Mouse (Mus musculus) layer of hippocampus, postnatal 14 days (tissue): ENCODE measurements around the gene Prss50. TPM values are rescaled to one million over a fixed set of nuclear protein-coding genes. Genes with fewer than 3 reads are reported as not detected.

ENCODE experiments used
- DNase-seq, 2 experiments: peaks; one replicate each; pipeline ENCODE4 v3.0.0; 2021 to 2022; ENCODE audit warnings: low spot score in 2 of 2, mixed read lengths in 1 of 2
- total RNA-seq, 2 experiments: library from RNA; stranded (reverse); gene quantifications; 2 replicates each; pipeline ENCODE4 v1.2.3; 2021

The Prss50 gene
- total RNA-seq, 2 experiments from 2014 or later, result 0.36 TPM; not detected in 1

DNA sequence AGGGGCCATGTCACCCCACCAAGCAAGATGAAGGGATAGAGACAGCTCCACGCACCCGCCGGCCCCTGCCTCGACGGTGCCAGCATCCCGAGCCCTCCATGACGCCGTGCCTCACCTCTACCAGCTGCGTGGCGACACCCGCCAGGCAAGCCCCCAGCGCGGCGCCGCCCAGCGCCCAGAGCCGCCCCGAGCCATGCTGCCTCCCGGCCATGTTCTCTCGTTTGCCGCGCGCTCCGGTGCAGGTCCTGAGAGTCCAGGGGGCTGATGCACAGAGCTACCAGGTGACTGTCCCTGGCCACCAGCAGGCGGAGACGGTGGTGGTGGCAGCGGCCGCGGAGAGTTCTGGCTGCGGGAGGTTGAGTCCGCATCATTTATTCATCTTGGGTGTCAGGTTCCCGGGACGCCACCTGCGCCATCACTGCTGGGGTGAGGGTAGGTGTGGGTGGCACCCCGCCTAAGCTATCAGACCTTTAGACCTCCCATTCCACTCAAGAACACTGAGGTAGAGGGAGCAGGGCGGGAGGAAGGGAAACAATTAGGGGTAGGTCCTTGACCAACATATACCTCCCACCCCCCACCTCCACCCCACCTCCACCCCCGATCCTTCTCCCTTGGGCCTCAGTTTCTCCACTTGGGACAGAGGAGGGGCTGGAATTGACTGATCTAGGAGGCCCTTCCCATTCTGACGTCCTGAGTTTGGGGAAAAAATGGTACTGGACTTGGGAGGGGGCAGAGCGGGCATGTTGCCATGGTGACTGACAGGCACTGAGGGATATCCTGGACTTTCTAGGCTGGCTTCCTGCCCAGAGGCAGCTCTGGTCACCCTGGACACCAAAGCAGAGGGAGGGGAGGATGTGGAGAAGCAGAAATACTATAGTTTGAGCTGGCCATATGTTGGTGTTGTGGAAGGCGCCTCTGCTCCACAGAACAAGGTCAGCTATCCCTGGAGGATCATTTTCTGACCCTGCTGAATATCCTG is 16.2 kb downstream of the Prss50 start:
- DNase-seq, result peak in 1 of 2 experiments; percentile 30

DNA sequence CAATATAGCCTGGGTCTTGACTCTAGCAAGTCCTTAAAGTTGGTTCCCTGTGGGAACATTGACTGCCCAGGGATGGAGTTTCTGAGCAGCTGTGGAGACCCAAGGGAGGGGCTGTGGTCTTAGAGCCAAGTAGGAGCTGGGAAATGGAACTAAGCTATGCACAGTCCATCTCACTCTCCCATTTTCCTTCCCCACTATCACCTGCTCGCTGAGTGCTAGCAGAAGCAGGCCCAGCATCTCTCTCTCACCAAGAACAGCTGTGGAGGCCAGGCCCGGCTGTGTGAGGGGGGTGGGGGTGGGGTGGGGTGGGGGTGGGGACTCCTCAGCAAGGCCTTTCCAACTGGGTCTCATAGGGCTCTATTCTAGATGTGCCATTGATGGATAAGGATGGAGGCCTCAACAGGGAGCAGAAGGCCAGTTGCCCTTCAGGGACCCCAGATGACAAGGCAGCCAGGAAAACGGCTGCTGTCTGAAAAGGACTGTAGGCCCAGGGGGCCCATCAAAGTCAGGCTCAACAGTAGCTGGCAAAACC is 17.0 kb downstream of the Prss50 start:
- DNase-seq, result no peak

DNA sequence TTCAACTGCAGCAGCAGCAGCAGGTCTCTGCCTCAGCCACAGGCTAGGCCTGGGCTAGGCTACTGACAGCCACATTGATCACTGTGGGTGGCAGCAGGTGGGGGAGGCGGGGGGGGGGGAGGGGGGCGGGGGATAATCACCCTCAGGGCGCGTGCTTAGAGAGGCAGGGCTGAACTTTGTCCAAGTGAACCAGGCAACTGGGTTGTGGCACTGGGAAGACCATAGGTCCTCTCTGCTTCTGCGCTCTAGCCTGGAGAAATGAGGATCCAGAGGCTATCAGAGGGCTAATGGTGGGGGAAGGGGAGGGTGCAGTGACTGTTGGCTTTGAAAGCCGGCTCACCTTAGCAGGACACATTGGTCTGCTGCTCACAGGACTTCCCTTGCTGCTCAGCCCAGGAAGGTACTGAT is 17.5 kb downstream of the Prss50 start:
- no peak for DNase-seq

DNA sequence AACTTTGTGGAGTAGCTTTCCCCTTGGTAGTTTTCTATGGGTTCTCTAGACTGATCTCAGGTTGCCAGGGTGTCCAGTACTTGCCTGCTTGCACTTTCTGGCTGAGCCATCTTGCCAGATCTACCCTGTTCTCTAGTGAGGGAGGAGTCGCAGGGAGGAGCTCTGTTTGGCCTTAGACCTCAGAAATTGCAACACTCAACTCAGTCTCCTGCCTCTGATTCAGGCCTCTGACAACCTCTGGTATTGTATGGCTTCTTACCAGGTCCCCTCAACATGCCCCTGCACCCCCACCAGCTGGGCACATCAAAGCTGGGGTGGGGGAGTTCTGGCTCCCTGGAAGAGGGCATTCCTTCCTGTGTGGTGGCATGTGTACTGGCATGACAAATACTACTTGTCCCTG is 19.6 kb downstream of the Prss50 start:
- DNase-seq, result no peak

DNA sequence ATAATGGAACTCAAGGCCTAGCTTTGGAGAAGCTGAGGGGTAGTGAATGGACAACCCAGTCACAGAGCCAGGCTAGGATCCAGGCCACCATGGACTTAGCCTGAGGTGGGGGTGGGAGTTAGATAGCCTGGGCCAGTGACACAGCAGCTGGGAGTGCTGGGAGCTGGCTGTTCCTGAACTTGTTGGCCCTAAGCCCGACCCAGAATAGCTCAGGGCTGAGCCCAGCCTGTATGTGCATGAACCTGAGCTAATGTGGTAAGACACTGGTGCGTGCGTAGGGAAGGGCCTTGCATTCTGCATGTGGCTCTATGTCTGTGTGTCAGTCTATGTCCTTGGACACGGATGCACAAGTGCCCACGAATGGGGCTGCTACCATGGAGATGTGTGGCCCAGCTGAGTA is 20.1 kb downstream of the Prss50 start:
- DNase-seq, result peak in 1 of 2 experiments; percentile 56

DNA sequence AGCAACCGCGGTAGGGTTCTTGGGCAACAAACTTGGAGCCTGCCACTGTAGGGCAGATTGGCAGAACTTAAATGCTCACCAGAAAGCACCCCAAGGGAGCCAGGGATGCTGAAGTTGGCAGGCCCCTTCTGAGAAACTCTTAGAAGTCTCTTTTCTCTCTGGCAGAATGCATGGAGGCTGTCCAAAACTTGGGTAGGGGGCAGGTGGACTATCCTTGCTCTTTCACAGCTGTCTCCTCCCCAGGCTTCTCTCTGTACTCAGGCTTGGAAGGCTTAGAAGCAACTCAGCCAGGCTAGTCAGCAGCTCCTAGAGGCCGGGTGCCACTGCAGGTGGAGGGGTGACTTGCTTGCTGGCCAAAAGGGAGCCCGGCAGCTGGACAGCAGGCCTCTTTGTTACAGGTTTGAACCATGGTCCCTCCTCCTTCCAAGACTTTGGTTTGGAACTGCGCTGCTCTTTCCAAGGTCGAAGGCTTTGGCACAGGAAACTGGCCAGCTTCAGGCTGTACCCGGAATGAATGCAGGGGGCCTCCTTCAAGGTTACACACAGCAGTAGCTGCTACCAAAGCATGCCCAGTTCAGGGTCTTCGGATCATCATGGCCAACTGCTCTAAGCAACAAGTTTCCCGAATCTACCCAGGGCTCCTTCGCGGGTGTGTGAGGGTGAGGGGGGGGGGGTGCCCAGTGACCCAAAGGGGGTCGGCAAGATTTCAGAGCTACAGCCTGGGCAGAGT is 21.6 kb downstream of the Prss50 start, which contains the start of gene Als2cl:
Als2cl (plus strand) TSS at position 680 of the 730 bp plus-strand sequence.
- DNase-seq, result peak; percentile 45 to 70

DNA sequence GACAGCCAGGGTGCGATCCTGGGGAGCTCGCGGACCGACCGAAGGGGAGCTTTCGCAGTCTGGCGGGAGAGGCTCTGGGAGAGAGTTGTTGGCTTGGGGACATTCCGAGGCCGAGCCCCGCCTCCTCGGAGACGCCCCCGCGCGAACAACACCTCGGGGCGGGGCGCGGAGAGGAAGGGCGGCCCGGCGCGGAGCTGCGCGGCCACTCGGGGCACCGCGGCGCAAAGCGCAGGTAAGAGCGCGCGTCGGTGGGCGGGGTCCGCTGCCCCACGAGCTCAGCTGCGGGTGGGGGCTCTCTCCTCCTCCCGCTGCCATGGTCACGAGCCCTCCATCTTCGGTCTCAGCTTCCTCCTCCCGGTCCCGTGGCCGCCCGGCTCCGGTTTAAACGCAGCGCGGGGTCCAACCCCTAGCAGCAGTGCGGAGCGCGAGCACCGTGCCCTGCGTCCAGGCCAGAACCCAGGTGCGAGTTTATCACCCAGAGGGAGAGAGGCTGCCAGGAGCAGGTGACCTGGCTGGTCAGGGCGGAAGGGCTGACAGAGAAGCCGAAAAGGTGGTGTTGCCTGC is 22.3 kb downstream of the Prss50 start, which contains the start of gene Tmie:
Tmie (minus strand) TSS at position 116 of the 564 bp plus-strand sequence.
- peak; percentile 41 to 49 for DNase-seq

DNA sequence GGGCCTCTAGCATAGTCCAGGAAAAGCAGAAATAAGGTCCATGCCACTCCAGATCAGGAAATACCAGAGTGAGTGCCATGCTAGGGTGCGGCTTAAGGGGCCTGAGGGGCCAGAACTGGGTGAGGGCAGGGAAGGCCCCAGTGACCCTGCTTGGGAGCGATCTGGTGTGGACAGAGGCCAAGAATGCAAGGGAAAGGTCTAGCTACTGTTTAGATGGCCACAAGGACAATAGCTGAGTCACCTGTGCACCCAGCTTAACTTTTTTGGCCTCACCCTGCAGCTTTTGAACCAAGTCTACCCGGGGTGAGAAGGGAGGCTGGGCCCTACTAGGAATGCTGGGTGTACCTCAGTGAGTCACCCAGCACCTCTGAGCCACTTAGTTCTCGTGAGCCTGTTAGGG is 23.0 kb downstream of the Prss50 start:
- DNase-seq, result no peak

DNA sequence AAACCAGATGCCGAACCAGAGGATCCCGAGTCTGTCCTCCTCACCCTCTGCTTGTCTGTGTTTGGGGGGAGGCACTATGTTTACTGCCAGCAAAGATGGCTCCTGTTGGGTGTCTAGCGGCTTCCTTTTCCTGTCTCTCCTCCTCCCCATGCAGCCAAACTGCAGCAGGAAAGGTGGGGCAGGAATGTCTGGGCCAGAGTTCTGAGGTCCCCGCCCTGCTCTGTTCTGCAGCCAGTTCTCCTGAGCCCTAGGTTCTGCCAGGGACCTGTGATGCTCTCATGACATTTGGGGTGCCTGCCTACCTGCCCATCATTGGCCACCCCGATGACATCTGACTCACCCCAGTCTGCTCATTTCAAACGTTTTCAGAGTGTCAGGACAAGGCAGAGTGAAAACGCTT is 24.2 kb downstream of the Prss50 start:
- DNase-seq, result no peak

DNA sequence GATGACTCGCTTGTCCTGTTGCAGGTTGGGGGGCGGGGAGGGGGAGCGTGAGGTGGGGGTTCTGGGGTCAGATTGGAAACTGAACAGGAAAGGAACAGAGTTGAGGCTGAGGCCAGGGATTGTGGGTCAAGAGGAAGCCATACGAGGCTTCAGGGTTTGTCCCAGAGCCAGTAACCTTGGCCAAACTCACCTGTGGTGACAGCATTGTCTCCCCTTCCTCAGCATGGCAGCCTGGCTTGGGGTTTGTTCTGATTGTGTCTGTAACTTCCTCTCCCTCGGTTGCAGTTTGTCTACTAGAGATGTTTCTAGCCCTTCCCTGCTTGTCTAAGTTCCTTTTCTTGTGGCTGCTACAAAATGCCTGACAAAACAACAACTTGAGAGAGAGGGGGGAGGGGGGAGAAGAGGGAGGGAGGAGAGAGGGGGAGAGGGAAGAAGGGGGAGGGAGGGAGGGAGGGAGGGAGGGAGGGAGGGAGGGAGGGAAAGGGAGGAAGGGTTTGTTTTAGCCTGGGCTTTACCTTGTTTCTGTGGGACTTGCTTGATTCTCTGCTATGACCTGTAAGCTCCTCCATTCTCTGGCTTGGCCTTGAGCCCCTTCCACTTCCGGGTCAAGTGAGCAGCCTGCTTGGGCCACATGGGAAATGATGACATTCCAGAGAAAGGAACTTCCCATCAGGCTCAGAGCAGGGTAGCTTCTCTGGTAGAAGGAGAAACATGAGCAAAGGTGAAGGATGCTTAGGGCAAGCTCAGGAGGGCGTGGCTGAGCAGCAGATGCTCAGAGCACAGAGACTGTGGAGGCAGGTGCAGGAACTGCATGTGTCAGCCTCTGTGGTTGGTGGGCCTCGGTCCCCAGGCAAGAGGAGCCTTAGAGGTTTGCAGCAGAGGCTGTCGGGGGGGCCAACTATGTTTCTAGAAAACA is 29.9 kb downstream of the Prss50 start:
- DNase-seq, result no peak

DNA sequence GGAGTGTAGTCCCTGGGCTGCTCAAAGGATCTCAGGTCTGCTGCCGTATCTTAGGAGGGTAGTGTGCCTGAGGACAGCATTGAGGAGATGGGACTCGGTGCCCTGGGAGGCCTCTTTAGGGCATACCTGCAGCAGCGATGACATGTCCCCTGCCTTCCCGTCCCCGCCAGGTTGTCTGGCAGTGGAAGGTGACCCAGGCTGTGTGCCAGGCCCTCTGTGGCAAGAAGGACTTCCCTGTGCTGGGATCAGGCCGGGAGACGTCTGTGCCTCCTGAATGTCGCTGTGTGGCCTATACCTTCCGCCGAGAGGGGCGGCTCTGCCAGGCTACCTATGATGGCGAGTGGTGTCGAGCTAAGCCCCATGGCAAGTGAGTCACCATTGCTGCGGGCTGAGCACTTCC is 31.2 kb downstream of the Prss50 start:
- no peak for DNase-seq

DNA sequence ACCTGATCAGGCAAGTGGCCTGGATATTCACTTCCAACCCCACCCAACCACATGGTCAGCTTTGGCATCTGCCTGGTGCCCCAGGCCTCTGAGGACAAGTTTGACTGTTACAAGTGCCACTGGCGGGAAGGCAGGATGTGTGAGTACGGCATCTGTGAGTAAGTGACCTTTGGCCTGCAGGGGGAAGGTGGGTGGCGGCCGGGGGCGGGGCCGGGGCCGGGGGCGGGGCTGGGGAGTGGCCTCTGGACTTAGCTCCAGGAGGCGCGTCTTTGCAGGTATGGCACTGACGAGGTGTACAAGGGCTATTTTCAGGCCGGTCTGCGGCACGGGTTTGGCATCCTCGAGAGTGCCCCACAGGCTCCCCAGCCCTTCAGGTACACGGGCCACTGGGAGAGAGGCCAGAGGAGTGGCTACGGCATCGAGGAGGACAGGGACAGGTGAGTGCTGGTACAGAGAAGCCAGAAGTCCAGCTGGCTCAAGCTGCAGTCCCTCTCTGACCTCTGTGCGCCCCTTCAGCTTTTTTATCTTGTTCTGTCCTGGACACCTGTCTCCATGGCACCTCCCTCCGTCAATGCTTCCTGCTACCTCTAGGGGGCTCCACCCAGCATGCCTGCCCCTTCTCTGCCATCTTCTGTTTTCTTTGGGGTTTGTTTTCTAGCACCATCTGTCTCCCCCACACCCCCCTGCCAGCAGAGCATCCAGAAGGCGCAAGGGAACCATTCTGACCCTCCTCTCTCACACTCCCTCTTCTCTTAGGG is 32.4 kb downstream of the Prss50 start:
- DNase-seq, result no peak

DNA sequence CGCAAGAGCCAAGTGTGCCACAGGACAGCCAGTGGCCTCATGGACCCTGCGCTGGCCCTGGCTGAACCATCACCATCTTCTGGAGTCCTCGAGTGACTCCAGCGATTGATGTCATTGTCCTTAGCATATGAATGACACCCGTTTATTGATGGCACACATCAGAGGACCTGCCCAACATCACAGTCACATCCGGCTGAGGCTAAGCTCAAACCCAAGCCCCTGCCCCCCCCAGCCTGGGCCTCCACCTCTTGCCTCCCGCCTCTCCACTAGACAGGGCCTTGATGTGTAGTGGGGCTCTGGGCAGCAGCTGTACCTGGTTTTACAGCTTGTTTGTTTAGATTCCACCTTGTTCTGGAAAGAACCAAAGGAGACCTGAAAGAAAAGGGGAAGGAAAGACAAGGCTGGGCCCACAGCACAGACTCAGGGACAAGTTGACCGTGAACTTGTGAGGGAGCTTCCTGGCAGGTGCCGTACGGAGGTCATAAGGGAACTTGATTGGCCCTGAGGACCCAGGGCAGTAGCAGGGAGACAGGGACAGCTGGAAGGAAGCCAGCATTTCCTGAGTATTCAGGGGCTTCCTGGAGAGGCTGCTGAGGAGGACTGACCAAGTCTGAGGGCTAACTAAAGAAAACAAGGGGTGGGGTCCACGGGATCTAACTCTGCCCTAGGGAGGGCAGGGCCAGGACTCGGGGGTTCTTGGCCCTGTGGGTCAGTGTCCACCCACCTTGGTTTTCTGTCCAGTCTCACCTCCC is 33.5 kb downstream of the Prss50 start:
- DNase-seq, result no peak

DNA sequence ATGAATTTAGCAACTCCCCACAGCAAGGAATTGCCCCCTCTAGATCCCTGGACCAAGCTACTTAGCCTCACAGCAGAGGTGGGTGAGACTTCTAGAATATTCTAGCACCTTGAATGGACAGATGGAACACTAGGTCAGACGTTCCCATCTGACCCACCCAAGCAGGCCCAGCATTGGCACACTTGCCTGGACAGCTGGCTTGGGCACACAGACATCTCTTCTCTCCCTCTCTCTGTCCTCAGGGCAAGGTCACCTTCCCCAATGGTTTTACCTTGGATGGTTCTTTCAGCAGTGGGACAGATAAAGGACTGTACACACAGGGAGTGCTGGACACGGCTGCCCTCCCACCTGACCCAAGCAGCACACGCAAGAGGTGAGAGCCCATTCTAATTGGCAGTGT is 34.8 kb downstream of the Prss50 start:
- DNase-seq, result no peak

DNA sequence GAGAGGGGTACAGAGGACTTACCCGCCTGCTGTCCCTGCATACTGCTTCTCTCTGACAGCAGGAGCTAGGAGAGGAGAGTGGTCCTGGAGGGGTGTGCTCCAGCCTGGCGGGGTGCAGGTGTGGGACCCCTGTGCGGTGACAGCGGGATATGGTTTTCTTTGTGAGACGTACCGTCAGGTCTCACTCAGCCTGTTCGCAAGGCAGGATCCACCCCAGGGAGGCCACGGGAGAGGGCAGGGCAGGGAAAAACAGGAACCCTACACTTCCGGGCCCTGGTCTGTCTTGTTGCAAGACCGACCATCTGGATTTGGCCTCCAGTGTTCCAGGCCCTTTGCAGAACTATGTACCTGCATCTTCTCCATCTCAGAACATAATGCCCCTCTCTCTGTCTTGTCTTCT is 35.7 kb downstream of the Prss50 start:
- no peak for DNase-seq

DNA sequence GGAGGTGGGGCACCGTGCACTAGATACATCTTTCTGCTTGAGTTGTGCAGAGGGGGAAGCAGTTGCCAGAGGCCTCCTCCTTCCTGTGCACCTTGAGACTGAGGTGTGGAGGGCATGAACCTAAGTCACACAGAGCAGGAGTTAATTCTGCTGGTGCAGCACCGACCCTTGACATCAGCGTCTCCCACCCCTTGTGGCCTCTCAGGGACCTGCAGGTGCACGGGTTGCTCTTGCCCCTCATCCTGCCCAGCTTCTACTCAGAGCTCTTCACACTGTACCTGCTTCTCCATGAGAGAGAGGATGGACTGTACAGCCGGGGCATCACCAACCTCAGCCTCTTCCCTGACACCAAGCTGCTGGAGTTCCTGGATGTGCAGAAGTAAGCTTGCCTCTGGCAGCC is 37.7 kb downstream of the Prss50 start:
- DNase-seq, result no peak

DNA sequence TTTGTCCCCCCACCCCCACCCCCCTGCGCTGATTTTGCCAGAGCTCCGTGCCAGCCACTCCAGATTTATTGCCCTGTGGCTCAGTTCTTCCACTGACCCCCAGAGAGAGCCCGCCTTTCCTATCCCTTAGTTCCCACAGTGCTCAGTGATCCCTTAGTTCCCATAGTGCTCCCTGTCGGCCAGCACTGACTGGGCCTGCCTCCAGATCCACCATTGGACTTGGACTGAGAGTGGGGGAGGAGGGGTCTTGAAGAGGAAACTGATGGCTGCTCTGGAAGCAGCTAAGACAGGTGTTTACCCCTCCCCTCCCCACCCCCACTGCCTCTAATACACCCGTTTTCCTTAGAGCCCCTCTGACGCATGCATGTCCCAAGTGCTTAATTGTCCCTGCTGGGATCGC is 38.2 kb downstream of the Prss50 start:
- DNase-seq, result no peak

DNA sequence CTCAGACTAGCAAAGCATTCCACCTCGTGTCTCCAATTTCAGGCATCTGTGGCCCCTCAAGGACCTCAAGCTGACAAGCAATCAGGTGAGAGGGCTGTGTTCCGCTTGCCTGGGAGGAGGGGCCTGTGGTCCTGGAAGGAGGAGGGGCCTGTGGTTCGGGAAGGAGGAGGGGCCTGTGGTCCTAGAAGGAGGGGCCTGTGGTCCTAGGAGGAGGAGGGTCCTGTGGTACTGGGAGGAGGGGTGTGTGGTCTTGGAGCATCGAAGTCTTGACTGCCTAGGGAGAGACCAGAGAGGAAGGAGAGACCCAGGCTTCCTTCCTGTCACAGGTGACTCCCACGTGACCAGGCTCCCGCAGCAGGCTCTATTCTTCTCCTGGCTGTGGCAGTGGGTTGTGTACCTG is 38.8 kb downstream of the Prss50 start:
- DNase-seq, result no peak

DNA sequence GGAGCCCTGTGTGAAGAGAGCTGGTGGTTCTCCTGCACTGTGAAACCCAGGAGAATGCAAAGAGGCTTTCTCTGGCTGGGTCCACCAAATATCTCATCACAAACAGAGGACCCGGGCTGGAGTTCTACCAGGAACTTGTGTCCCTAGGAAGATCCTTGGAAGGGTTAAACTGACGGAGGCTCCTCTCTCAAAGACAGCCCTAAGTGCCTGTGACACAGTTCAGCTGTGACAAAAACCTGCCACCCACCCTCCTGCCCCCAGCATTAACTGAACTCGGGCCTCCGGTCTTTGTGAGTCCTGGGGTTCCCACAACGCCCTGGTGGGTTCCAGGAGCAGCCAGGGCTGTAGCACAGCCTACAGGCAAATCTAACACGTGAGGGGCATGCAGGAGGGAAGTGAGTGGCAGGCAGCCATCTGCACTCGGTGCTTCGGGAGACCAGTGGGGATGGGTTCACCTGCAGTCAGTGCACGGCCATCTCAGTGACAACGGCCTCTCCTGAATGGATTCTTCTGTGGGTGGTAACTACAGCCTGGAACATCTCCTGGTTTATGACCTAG is 41.8 kb downstream of the Prss50 start:
- DNase-seq, result no peak
